8 mouse cellular contexts compared by ENCODE assay signal in genomic region chr19:55316901-55317300, GRCm38 (mm10). TPM values are rescaled to one million over a fixed set of nuclear protein-coding genes. Genes with fewer than 3 reads are reported as not detected.
DNase-seq lines count a peak whose midpoint lies in the region; ATAC-seq and TF ChIP-seq lines count a peak whose summit lies in the region.

No protein-coding gene starts in this region.

- dilution Hi-C loops in CH12.LX (cut with MboI; ENCODE audit: extremely low pct_ligation_motif_present, extremely low pct_unique_long_range_greater_than_20kb, low sequenced_read_pairs): no loop called here

- H3K79me2 ChIP-seq in heart, adult 2 months (replicated peaks; ENCODE audit: control insufficient read depth, insufficient read depth, low read length): no peaks in the 10 kb centered on the region
- peaks cover 59% of the 10 kb centered on the region for H3K79me2 ChIP-seq in CH12.LX (replicated peaks; ENCODE audit: control insufficient read depth, extremely low read depth, insufficient read depth, poor library complexity, severe bottlenecking)

- TF ChIP-seq EP300 in heart, adult 2 months (IDR thresholded peaks at IDR 0.05; ENCODE audit: insufficient read depth, low read depth, low read length): no peak
- TF ChIP-seq EP300 in CH12.LX (IDR thresholded peaks at IDR 0.05; ENCODE audit: low read length): no peak
- TF ChIP-seq EP300 in liver, embryonic 14.5 days (IDR thresholded peaks at IDR 0.05; ENCODE audit: low read depth): no peak

- no peaks in the 10 kb centered on the region for H3K9me3 ChIP-seq in CH12.LX (replicated peaks; ENCODE audit: low read length)
- H3K9me3 ChIP-seq in forebrain, embryonic 15.5 days: no peaks in the 10 kb centered on the region
- H3K9me3 ChIP-seq in liver, embryonic 14.5 days (ENCODE audit: control insufficient read depth, low read length): no peaks in the 10 kb centered on the region

- no peaks in the 10 kb centered on the region for H3K27me3 ChIP-seq in heart, adult 2 months (ENCODE audit: control insufficient read depth, insufficient read depth, low read length)
- no peaks in the 10 kb centered on the region for H3K27me3 ChIP-seq in CH12.LX (replicated peaks)
- no peaks in the 10 kb centered on the region for H3K27me3 ChIP-seq in forebrain, embryonic 15.5 days
- H3K27me3 ChIP-seq in liver, embryonic 14.5 days (ENCODE audit: control insufficient read depth, insufficient read depth, low read length): no peaks in the 10 kb centered on the region

- 37% methylated on average over 10 of the region's 10 CpGs for WGBS in heart, adult 2 months
- 56% methylated on average over 10 of the region's 10 CpGs for WGBS in forebrain, embryonic 15.5 days
- 22% methylated on average over 10 of the region's 10 CpGs for WGBS in liver, embryonic 14.5 days (ENCODE audit: insufficient replicate concordance)

- H3K27ac ChIP-seq in heart, adult 2 months: no peak overlapping the region
- H3K27ac ChIP-seq in CH12.LX (ENCODE audit: insufficient read depth, low read depth): no peak overlapping the region; the same call in 1 of the 2 replicates
- no peak overlapping the region for H3K27ac ChIP-seq in forebrain, embryonic 15.5 days (replicated peaks)
- no peak overlapping the region for H3K27ac ChIP-seq in liver, embryonic 14.5 days

- peak overlapping the region; percentile 31; the same call in 1 of the 2 replicates for H3K9ac ChIP-seq in heart, adult 2 months (ENCODE audit: low read depth, low read length)
- H3K9ac ChIP-seq in CH12.LX (ENCODE audit: insufficient read depth, low read depth): peak overlapping the region; percentile 59
- no peak overlapping the region for H3K9ac ChIP-seq in forebrain, embryonic 15.5 days (replicated peaks)
- H3K9ac ChIP-seq in liver, embryonic 14.5 days (replicated peaks): peak overlapping the region; percentile 82

- no peak for TF ChIP-seq POLR2A in heart, adult 2 months (IDR thresholded peaks at IDR 0.05; ENCODE audit: insufficient read depth, low read depth, low read length)
- TF ChIP-seq POLR2A in CH12.LX (IDR thresholded peaks at IDR 0.05; ENCODE audit: low read depth, low read length): no peak

- no peak for TF ChIP-seq RAD21 in CH12.LX (IDR thresholded peaks at IDR 0.05; ENCODE audit: low read depth, low read length)

- DNase-seq in heart, adult 2 months: no peak
- no peak for DNase-seq in heart, adult 18-20 months
- DNase-seq in CH12.LX (ENCODE audit: extremely low read depth): no peak
- no peak for DNase-seq in liver, embryonic 14.5 days (ENCODE audit: low read depth in 3 of 3, low spot score in 3 of 3)
- DNase-seq in thymus, postnatal 25 days: no peak
- DNase-seq in layer of hippocampus, postnatal 25 days (ENCODE audit: extremely low spot score in 1 of 2, low spot score in 1 of 2): no peak
- DNase-seq in right cerebral cortex, adult 18-20 months: no peak

- peak overlapping the region; percentile 96 for H3K4me3 ChIP-seq in heart, adult 2 months
- H3K4me3 ChIP-seq in CH12.LX (replicated peaks in 1 of 3; ENCODE audit: low read depth in 2 of 3, low read length in 2 of 3, poor library complexity in 1 of 3): peak overlapping the region; percentile 82 to 99 (median 94)
- H3K4me3 ChIP-seq in forebrain, embryonic 15.5 days: peak overlapping the region; percentile 86
- peak overlapping the region; percentile 85 for H3K4me3 ChIP-seq in liver, embryonic 14.5 days (ENCODE audit: insufficient read depth in 1 of 2, low read depth in 2 of 2, low read length in 2 of 2)

- in situ Hi-C loops in CH12.LX (cut with MboI; ENCODE audit: low pct_ligation_motif_present, low pct_unique_long_range_greater_than_20kb, low sequenced_read_pairs): loop anchor here (10.0 kb wide), 1 partner anchor 222 kb away; no protein-coding TSS in a partner anchor

- TF ChIP-seq CTCF in heart, adult 2 months (IDR thresholded peaks at IDR 0.05): no peak
- no peak for TF ChIP-seq CTCF in CH12.LX (conservative IDR thresholded peaks at IDR 0.05 in 1 of 2, IDR thresholded peaks at IDR 0.05 in 1 of 2; ENCODE audit: low read depth in 2 of 2, low read length in 2 of 2)
- no peak for TF ChIP-seq CTCF in liver, embryonic 14.5 days (IDR thresholded peaks at IDR 0.05; ENCODE audit: low read depth)

- peaks cover 5% of the 10 kb centered on the region; the same call in 1 of the 2 replicates for H3K36me3 ChIP-seq in heart, adult 2 months (ENCODE audit: control insufficient read depth, insufficient read depth, low read length)
- H3K36me3 ChIP-seq in CH12.LX (replicated peaks in 1 of 2; ENCODE audit: control insufficient read depth in 1 of 2, insufficient read depth in 1 of 2, low read length in 1 of 2): peaks cover 4 to 21% of the 10 kb centered on the region in 2 experiments
- no peaks in the 10 kb centered on the region; the same call in 1 of the 2 replicates for H3K36me3 ChIP-seq in forebrain, embryonic 15.5 days
- peaks cover 2% of the 10 kb centered on the region for H3K36me3 ChIP-seq in liver, embryonic 14.5 days (replicated peaks; ENCODE audit: control insufficient read depth, insufficient read depth, low read depth)

- intact Hi-C loops in heart, adult 2 months (cut with DNase I): loop anchor here (2.0 kb wide), 1 partner anchor 64 kb away; no protein-coding TSS in a partner anchor

- peak overlapping the region; percentile 87 for H3K4me2 ChIP-seq in CH12.LX (ENCODE audit: insufficient read depth, low read depth, poor library complexity, severe bottlenecking)
- peak overlapping the region; percentile 89 for H3K4me2 ChIP-seq in forebrain, embryonic 15.5 days (replicated peaks)
- H3K4me2 ChIP-seq in liver, embryonic 14.5 days (ENCODE audit: low read depth): peak overlapping the region; percentile 83

- no peaks in the 10 kb centered on the region for H3K4me1 ChIP-seq in heart, adult 2 months (ENCODE audit: control insufficient read depth, insufficient read depth, low read length)
- peaks cover 0 to 34% of the 10 kb centered on the region in 2 experiments; a peak in 2 of 4 replicates for H3K4me1 ChIP-seq in CH12.LX (ENCODE audit: control insufficient read depth in 1 of 2, insufficient read depth in 2 of 2)
- peaks cover 30% of the 10 kb centered on the region for H3K4me1 ChIP-seq in forebrain, embryonic 15.5 days
- H3K4me1 ChIP-seq in liver, embryonic 14.5 days (replicated peaks; ENCODE audit: control insufficient read depth in 2 of 2, insufficient read depth in 2 of 2, low read length in 1 of 2): peaks cover 8 to 14% of the 10 kb centered on the region in 2 experiments; a peak in 3 of 4 replicates

- ATAC-seq in forebrain, embryonic 15.5 days (replicated peaks): no peak
- ATAC-seq in liver, embryonic 14.5 days (ENCODE audit: insufficient read depth): no peak

TF ChIP-seq in CH12.LX, 34 proteins besides CTCF, POLR2A, EP300 and RAD21:
- TF ChIP-seq BHLHE40 (IDR thresholded peaks at IDR 0.05; ENCODE audit: low read depth, low read length): no peak
- 0 out of 2 replicates have a peak, but pooled peaks have one; percentile 18 for TF ChIP-seq MAX (IDR thresholded peaks at IDR 0.05; ENCODE audit: low read length)

RNA-seq across cellular contexts. Expression of gene Vti1a, which starts 0.8 kb away (rescaled TPM):
- 10 to 100 TPM; 15.6 to 16.3 TPM for total RNA-seq in heart, adult 2 months (2021)
- 6.2 and 9.4 TPM in 2 replicates for polyA plus RNA-seq in heart, adult 2 months (2012; rRNA removed)
- 10 to 100 TPM; 16.1 to 17.0 TPM for total RNA-seq in heart, adult 18-20 months (2021)
- total RNA-seq in CH12.LX (2012; rRNA removed): 22.3 and 23.1 TPM in 2 replicates
- 23.5 and 23.8 TPM in 2 replicates for total RNA-seq in CH12.LX (2014; rRNA removed)
- polyA plus RNA-seq in CH12.LX (2012; ENCODE audit: insufficient read length, low read depth): 27.6 and 30.8 TPM in 2 replicates
- 29.5 and 29.7 TPM in 2 replicates for polyA plus RNA-seq in forebrain, embryonic 15.5 days (2015; fragmentation: Nextera tagmentation; extraction: Ambion mirVana)
- polyA plus RNA-seq in liver, embryonic 14.5 days (2012; rRNA removed): 4.6 and 6.9 TPM in 2 replicates
- 10.9 and 11.9 TPM in 2 replicates for polyA plus RNA-seq in liver, embryonic 14.5 days (2014; fragmentation: Nextera tagmentation; extraction: Ambion mirVana)
- total RNA-seq in layer of hippocampus, postnatal 25 days (2021): 10 to 100 TPM; 53.6 to 56.2 TPM

RNA-seq across cellular contexts. Expression of gene Zdhhc6, which starts 1.1 kb away (rescaled TPM):
- total RNA-seq in heart, adult 2 months (2021): 10 to 100 TPM; 19.6 to 22.1 TPM
- 10.4 and 14.1 TPM in 2 replicates for polyA plus RNA-seq in heart, adult 2 months (2012; rRNA removed)
- total RNA-seq in heart, adult 18-20 months (2021): 10 to 100 TPM; 18.9 to 22.7 TPM
- 88.6 and 101 TPM in 2 replicates for total RNA-seq in CH12.LX (2012; rRNA removed)
- total RNA-seq in CH12.LX (2014; rRNA removed): 143 and 152 TPM in 2 replicates
- 101 and 108 TPM in 2 replicates for polyA plus RNA-seq in CH12.LX (2012; ENCODE audit: insufficient read length, low read depth)
- polyA plus RNA-seq in forebrain, embryonic 15.5 days (2015; fragmentation: Nextera tagmentation; extraction: Ambion mirVana): 64.6 and 66.4 TPM in 2 replicates
- polyA plus RNA-seq in liver, embryonic 14.5 days (2012; rRNA removed): 10.6 and 14.2 TPM in 2 replicates
- 51.3 and 51.7 TPM in 2 replicates for polyA plus RNA-seq in liver, embryonic 14.5 days (2014; fragmentation: Nextera tagmentation; extraction: Ambion mirVana)
- total RNA-seq in layer of hippocampus, postnatal 25 days (2021): 10 to 100 TPM; 27.3 to 27.9 TPM
